Mouse (Mus musculus) liver, adult 2 months (tissue): ENCODE measurements around the gene Ube2d1.

ENCODE experiments used
- CTCF ChIP-seq: fragments of 200-500 bp; IDR thresholded peaks from 2 replicates; pipeline ENCODE4 v1.5.1; 2011; ENCODE audit warnings: low read depth, low read length, control low read depth
- POLR2A ChIP-seq: fragments of 200-500 bp; IDR thresholded peaks from 2 replicates; pipeline ENCODE4 v1.6.1; 2011; ENCODE audit warnings: low read length, control low read depth; ENCODE audit not compliant: insufficient read depth; ENCODE audit errors: extremely low read depth

DNA sequence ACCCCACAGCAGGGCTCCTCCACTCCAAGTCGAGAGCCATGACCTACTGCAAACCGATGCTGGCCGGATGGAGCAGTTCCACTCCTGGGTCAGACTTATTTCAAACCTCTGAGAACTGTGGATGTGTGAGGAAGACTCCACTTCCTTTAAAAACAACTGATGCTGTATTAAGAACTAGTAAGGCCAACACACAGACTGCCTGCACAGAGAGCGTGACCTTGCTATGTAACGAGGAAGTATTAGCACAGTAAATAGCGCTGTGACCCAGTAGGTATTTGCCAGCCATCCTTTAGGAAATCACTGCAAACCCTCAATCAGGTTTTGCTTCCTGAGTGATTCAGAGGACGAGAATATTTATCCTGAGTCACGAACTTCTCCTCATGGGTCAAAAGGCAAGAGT, 23.4 kb downstream of the Ube2d1 start:
- TF ChIP-seq CTCF (no peak), POLR2A (no peak)
